Mouse (Mus musculus): Measurements from ENCODE around the gene Ttyh1. TPM values are rescaled to one million over a fixed set of nuclear protein-coding genes. Genes with fewer than 3 reads are reported as not detected.
A peak's percentile ranks its signal among the peaks of the same experiment; 100 is the strongest.

Ttyh1 gene
- polyA plus RNA-seq, 1 experiment: 162 TPM

- Histone ChIP-seq H3K4me1 (ENCODE audit: control insufficient read depth, insufficient read depth, low read length) (peaks cover 7% of the 10 kb centered on the region; the same call in 1 of the 2 replicates), H3K27ac (ENCODE audit: insufficient read depth, low read depth, low read length) (peak within 1 kb of the TSS; percentile 99), H3K4me3 (ENCODE audit: insufficient read depth, low read depth, low read length) (peak within 1 kb of the TSS; percentile 87)
- TF ChIP-seq CTCF (IDR thresholded peaks at IDR 0.05; ENCODE audit: insufficient read depth, low read depth, low read length) (no peak), POLR2A (IDR thresholded peaks at IDR 0.05; ENCODE audit: insufficient read depth, low read depth, low read length) (peak; percentile 86; the same call in 1 of the 2 replicates)
- WGBS: under 1% methylated on average over 78 of the region's 78 CpGs
Observed at GRCm38 (mm10) chr7:4136771-4137531, 17.7 kb downstream of the Ttyh1 start, which contains the start of gene Leng8. Gene Leng8 (plus strand): TSS chr7:4137039.

- WGBS: 46% methylated on average over 3 of the region's 3 CpGs
- TF ChIP-seq POLR2A (IDR thresholded peaks at IDR 0.05; ENCODE audit: insufficient read depth, low read depth, low read length) (no peak), CTCF (IDR thresholded peaks at IDR 0.05; ENCODE audit: insufficient read depth, low read depth, low read length) (no peak)
- H3K27ac ChIP-seq (ENCODE audit: insufficient read depth, low read depth, low read length): peak overlapping the region; percentile 70
Observed at GRCm38 (mm10) chr7:4137746-4138145, 18.5 kb downstream of the Ttyh1 start.

GRCm38 (mm10) chr7:4138181-4138580 is 19.0 kb downstream of the Ttyh1 start:
- TF ChIP-seq POLR2A (IDR thresholded peaks at IDR 0.05; ENCODE audit: insufficient read depth, low read depth, low read length): no peak
- no peak for TF ChIP-seq CTCF (IDR thresholded peaks at IDR 0.05; ENCODE audit: insufficient read depth, low read depth, low read length)
- H3K27ac ChIP-seq (ENCODE audit: insufficient read depth, low read depth, low read length): no peak overlapping the region
- H3K4me1 ChIP-seq (ENCODE audit: control insufficient read depth, insufficient read depth, low read length): peaks cover 7% of the 10 kb centered on the region; the same call in 1 of the 2 replicates
- H3K4me3 ChIP-seq (ENCODE audit: insufficient read depth, low read depth, low read length): no peak overlapping the region
- WGBS: 37% methylated on average over 2 of the region's 2 CpGs

More at GRCm38 (mm10) chr7:4137746-4138145, 18.5 kb downstream of the Ttyh1 start:
- H3K4me3 ChIP-seq (ENCODE audit: insufficient read depth, low read depth, low read length): peak overlapping the region; percentile 87
- peaks cover 7% of the 10 kb centered on the region; the same call in 1 of the 2 replicates for H3K4me1 ChIP-seq (ENCODE audit: control insufficient read depth, insufficient read depth, low read length)

DNA sequence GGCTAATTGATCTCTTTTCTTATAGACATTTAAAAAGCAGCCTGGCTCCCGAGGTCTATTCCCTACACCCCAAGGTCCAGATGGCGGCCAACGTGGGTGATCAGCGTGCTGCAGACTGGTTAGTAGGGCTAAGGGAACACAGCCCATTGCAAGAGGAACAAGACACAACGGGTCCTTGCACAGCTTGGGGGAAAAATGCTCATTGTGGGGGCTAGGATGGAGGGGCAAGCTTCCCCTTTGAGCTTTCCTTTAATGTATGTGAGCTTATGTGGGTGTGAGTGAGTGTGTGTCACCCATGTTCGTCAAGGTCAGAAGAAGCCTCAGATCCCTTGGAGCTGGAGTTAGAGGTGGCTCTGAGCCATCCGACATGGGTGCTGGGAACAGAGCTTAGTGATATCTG is 19.5 kb downstream of the Ttyh1 start:
- 86% methylated on average over 7 of the region's 7 CpGs for WGBS
- no peak for TF ChIP-seq POLR2A (IDR thresholded peaks at IDR 0.05; ENCODE audit: insufficient read depth, low read depth, low read length)
- TF ChIP-seq CTCF (IDR thresholded peaks at IDR 0.05; ENCODE audit: insufficient read depth, low read depth, low read length): no peak
- H3K4me1 ChIP-seq (ENCODE audit: control insufficient read depth, insufficient read depth, low read length): peaks cover 7% of the 10 kb centered on the region; the same call in 1 of the 2 replicates
- no peak overlapping the region for H3K27ac ChIP-seq (ENCODE audit: insufficient read depth, low read depth, low read length)
- H3K4me3 ChIP-seq (ENCODE audit: insufficient read depth, low read depth, low read length): no peak overlapping the region

DNA sequence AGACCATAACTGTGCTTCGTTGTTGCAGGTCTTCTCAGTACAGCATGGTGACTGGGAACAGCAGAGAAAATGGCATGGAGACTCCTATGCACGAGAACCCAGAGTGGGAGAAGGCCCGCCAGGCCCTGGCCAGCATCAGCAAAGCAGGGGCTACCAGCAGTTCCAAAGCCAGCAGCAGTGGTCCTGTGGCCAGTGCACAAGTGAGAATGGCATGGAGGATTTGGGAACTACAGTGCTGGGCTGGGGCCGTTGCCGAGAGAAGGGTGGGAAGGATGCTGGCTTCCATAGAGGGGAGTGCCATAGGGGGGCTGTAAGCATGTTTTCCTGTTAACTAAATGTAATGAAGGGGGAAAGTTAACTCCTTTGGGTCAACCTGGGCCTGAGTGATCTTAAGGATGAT is 20.2 kb downstream of the Ttyh1 start:
- no peak overlapping the region for H3K27ac ChIP-seq (ENCODE audit: insufficient read depth, low read depth, low read length)
- peaks cover 4% of the 10 kb centered on the region; the same call in 1 of the 2 replicates for H3K4me1 ChIP-seq (ENCODE audit: control insufficient read depth, insufficient read depth, low read length)
- 83% methylated on average over 5 of the region's 5 CpGs for WGBS
- no peak for TF ChIP-seq POLR2A (IDR thresholded peaks at IDR 0.05; ENCODE audit: insufficient read depth, low read depth, low read length)
- TF ChIP-seq CTCF (IDR thresholded peaks at IDR 0.05; ENCODE audit: insufficient read depth, low read depth, low read length): no peak
- H3K4me3 ChIP-seq (ENCODE audit: insufficient read depth, low read depth, low read length): no peak overlapping the region

- H3K4me3 ChIP-seq (ENCODE audit: insufficient read depth, low read depth, low read length): no peak overlapping the region
- TF ChIP-seq POLR2A (IDR thresholded peaks at IDR 0.05; ENCODE audit: insufficient read depth, low read depth, low read length): no peak
- TF ChIP-seq CTCF (IDR thresholded peaks at IDR 0.05; ENCODE audit: insufficient read depth, low read depth, low read length): no peak
- no peak overlapping the region for H3K27ac ChIP-seq (ENCODE audit: insufficient read depth, low read depth, low read length)
- peaks cover 4% of the 10 kb centered on the region; the same call in 1 of the 2 replicates for H3K4me1 ChIP-seq (ENCODE audit: control insufficient read depth, insufficient read depth, low read length)
- WGBS: 91% methylated on average over 6 of the region's 6 CpGs
Observed at GRCm38 (mm10) chr7:4141648-4142325, 22.6 kb downstream of the Ttyh1 start.

DNA sequence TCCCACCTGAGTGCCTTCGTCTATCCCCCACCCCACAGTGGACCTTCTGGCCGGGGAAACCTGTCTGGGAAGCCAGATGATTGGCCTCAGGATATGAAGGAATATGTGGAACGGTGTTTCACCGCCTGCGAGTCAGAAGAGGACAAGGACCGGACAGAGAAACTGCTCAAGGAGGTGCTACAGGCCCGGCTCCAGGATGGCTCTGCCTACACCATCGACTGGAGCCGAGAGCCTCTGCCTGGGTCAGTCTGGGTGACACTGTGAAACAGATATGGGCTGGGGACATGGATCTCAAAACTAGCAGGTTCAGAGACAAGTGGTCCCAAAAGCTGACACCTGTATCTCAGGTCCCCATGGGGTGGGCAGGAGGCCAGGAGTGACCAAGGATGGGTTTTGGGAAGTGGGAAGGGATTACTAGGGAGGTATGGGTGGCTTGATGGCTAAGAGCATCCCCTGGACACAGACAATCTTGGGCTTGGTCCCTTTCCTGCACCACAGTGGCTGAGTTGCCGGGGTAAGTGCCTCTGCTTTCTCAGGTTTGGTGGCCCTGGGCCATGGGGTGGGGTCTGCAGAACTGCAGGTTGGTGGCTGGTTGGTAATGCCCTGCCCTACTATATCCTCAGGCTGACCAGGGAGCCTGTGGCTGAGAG is 23.7 kb downstream of the Ttyh1 start:
- 93% methylated on average over 10 of the region's 10 CpGs for WGBS
- peaks cover 4% of the 10 kb centered on the region; the same call in 1 of the 2 replicates for H3K4me1 ChIP-seq (ENCODE audit: control insufficient read depth, insufficient read depth, low read length)
- H3K27ac ChIP-seq (ENCODE audit: insufficient read depth, low read depth, low read length): no peak overlapping the region
- TF ChIP-seq POLR2A (IDR thresholded peaks at IDR 0.05; ENCODE audit: insufficient read depth, low read depth, low read length) (no peak), CTCF (IDR thresholded peaks at IDR 0.05; ENCODE audit: insufficient read depth, low read depth, low read length) (no peak)
- no peak overlapping the region for H3K4me3 ChIP-seq (ENCODE audit: insufficient read depth, low read depth, low read length)

DNA sequence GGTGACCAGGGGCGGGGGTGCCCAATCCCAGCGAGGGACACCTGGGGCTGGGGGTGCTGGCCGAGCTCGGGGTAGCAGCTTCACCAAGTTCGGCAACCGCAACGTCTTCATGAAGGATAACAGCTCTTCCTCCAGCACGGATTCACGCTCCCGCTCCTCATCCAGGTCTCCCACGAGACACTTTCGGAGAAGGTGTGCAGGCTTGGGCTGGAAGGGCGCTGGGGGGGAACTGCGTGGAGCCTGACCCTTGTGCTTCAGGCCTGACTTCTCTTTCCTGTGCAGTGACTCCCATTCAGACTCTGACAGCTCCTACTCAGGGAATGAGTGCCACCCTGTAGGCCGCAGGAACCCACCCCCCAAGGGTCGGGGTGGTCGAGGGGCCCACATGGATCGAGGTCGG is 24.3 kb downstream of the Ttyh1 start:
- WGBS: 94% methylated on average over 19 of the region's 19 CpGs
- Histone ChIP-seq H3K27ac (ENCODE audit: insufficient read depth, low read depth, low read length) (no peak overlapping the region), H3K4me3 (ENCODE audit: insufficient read depth, low read depth, low read length) (no peak overlapping the region), H3K4me1 (ENCODE audit: control insufficient read depth, insufficient read depth, low read length) (peaks cover 8% of the 10 kb centered on the region)
- TF ChIP-seq POLR2A (IDR thresholded peaks at IDR 0.05; ENCODE audit: insufficient read depth, low read depth, low read length): no peak
- no peak for TF ChIP-seq CTCF (IDR thresholded peaks at IDR 0.05; ENCODE audit: insufficient read depth, low read depth, low read length)
